Mouse (Mus musculus) natural killer cell, adult 2 months (primary cell): ENCODE data around the gene Sorbs1.

Experiments
- DNase-seq, 2 experiments: peaks; one replicate each; pipeline ENCODE4 v3.0.0; 2022; ENCODE audit warnings: low spot score in 2 of 2

Sorbs1 gene

GRCm38 (mm10) chr19:40436465-40437200 is 76.9 kb downstream of the Sorbs1 start:
- DNase-seq = no peak

DNA sequence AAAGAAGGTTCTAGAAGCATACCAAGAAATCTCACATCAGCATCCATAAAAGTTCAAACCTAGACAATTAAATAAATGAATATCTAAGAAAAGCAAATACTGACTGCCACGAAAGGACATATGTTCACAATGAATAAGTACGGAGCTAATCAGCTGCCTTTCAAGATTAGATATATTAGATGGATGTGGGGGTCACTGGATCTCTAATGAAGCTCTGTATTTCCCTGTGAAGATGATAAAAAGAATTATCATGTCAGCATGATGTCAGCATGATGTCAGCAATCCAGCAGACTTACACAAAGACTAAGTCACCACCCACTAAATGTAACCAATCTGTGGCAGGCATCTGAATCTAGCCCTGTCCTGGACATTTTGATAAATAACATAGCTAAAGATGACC is 77.8 kb downstream of the Sorbs1 start:
- DNase-seq = no peak

DNA sequence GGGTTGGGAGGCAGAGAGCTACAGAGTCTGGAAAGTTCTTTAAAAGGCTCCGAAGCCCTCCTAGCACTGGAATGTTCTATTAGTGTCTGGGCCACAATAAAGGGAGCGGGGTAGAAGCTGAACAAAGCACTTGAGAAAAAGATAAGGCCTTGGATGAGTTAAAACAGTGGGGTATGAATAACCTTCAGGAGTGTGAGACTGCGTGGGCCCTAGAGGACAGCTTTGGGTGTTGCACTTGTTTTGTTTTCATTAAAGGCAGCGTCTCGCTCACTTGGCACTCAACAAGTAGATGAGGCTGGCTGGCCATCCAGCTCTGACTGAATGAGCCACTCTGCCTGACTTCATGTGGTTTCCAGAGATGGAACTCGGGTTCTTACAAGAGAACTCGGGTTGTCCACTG is 78.5 kb downstream of the Sorbs1 start:
- DNase-seq = no peak

DNA sequence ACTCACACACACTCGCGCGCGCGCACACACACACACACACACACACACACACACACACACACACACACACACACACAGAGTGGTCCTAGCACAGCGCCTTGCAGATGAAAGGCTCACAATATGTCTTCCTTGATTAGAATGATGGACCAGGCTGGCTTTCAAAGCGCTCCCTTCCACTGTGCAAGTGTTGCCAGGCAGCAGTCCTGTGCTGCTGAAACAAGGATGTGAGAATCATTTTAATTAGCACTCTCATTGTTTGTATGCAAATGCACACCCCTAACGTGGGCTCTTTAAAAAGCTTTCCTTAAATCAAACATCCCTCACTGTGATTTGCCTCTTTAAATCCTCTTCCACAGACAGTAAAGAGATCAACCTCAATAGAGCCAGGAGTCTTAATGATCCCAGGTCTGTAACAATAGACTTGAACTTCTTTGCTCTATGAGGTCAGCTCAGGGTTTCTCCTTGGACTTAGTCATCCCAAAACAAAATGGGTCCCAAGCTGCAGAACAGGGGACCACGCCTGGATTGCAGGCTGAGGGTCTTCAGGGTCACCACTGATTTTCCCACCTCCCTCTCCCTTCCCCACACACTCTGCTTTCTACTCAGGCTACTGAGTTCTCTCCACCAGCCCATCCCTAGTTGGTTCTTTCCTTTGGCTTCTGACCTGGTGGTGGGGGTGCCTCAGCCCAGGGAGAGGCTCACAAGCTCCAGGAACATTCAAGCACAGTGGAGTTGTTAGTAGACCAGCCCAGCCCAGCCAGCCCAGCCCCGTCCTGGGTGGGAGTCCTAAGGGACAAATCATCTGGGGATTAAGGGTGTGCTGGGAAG is 79.3 kb downstream of the Sorbs1 start:
- no peak for DNase-seq

DNA sequence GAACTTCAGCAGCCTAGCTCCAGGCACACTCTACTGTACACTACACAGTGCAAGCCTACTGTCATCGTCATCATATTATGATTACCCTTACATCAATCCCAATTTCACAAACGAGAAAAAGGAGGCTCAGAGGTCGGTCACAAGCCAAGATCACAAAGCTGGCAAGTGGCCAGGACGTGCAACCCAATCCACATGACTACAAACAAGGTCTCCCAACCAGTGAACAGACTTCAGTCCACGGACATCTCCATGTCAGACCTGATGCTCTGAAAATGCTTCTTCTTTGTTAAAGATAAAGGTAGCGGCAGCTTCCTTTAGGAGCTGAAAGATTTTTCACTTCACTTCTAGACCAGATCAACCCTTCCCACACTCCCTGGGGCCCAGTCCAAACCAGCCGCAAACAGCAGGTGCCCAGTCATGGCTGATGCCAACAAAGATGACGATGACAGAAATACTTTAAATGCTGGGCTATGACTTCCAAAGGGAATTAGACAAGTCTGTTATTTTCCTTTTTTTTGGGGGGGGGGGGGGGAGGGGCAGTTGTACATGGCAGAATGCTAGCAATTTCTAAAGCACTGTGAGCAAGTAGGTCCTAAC is 80.2 kb downstream of the Sorbs1 start:
- DNase-seq = no peak

- DNase-seq = no peak
These were observed 81.6 kb downstream of the Sorbs1 start for GRCm38 (mm10) chr19:40431969-40432368.

- no peak for DNase-seq
These were observed 84.0 kb downstream of the Sorbs1 start for GRCm38 (mm10) chr19:40429572-40429971.

DNA sequence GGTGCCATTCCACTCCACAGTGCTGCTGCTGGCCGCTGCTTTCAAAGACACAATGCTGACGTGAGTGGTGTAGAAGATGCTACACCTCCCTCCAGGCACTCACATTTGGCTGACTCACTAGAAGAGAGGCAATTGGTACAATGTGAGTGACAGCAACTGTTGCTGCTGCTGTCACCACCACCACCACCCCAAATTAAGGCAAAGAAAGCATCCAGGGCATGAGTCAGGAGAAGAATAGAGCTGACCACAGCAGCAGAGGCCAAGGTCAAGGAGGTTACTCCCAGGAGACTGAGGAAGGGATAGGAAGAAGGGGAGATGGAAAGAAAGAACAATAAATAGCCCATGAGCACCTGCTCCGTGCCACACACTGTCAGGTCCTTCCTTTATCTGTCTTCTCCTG is 84.4 kb downstream of the Sorbs1 start:
- DNase-seq = no peak

GRCm38 (mm10) chr19:40426103-40426960 is 87.2 kb downstream of the Sorbs1 start:
- DNase-seq = no peak

DNA sequence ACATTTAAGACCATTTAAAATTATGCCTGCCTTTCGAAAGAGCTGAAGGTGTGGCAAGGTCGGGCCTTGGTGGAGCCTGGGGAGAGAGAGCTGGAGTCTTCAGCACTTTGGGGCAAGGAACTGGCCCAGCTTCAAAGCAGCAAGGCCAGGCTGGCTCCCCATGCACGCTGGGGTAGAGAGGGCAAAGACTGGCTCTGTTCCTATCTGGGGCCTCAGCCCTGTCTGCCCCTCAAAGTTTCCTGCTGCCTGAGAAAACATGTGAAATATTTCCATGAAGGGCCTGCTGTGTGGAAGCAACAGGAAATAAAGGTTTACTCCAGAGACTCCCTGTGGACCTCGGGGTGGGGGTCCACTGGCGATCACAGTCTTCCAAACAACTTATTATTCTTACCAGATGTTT is 88.3 kb downstream of the Sorbs1 start:
- no peak for DNase-seq

DNA sequence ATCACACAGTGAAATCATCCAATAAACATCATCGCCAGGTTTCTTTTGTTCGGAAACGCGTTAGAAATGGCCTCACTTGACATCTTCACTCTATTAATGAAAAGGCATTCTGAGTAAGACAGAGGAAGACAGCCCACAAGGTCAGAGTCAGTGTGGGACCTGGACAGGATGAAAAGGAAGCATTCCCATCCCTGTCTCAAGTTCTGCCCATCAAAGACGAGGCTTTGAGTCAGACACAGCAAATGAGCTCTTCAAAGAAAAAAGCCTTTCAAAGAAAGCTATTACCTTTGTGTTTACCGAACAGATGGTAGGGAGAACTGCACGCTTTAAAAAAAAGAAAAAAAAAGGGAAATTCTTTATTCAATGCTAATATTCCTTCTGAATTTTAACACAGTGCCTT is 92.5 kb downstream of the Sorbs1 start:
- DNase-seq = no peak

DNA sequence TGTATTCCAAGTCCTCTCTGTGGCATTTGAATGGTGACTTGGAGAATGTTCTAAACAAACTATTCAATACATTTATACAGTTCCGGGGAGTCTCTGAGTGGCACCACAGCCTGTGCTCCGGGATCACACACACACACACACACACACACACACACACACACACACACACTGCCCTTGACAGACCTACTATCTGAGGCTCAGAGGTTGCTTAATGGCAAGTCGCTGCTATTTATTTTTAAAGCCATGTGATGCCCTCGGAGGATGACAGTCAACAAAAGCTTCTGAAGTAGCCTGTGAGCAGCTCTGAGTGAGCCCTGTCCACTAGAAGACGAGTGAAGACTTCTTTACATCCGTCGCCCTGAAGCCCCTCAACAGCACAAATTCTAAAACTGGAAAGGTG is 94.3 kb downstream of the Sorbs1 start:
- no peak for DNase-seq

GRCm38 (mm10) chr19:40417155-40417821 is 96.3 kb downstream of the Sorbs1 start:
- no peak for DNase-seq

GRCm38 (mm10) chr19:40415725-40416124 is 97.9 kb downstream of the Sorbs1 start:
- DNase-seq = no peak

DNA sequence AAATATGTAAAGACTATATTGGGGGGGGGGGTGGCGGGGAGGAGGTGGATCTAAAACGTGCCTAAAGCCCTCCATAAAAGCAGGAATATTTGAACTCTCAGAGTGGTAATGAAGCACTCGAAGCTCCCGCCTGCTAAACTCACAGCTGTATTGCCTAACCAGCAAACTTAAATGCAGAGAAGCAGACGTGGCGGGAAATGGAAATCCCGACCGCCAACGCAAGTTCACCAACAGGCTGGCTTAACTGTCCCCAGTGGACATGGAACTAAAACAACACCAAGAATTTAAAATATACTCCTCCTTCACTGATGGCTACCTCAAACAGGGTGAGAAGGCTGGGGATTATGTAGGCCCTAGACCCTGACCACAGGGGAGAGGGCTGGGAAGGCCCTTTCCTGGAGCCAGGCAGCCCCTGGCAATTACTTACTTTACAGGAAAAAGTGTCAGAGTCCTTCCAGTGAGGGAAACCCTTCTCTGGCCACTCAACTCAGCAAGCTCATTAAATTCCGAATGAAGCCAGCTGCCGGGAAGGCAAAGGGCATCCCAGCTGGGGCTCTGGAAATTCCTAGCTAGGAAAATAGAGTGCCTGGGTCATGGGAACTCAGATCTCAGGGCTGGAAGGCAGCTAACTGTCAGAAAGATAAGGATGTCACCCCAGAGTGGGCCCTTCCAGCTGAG is 98.6 kb downstream of the Sorbs1 start:
- no peak for DNase-seq

- no peak for DNase-seq
These were observed 99.2 kb downstream of the Sorbs1 start for GRCm38 (mm10) chr19:40414386-40414785.

GRCm38 (mm10) chr19:40411379-40411813 is 102.2 kb downstream of the Sorbs1 start:
- no peak for DNase-seq

DNA sequence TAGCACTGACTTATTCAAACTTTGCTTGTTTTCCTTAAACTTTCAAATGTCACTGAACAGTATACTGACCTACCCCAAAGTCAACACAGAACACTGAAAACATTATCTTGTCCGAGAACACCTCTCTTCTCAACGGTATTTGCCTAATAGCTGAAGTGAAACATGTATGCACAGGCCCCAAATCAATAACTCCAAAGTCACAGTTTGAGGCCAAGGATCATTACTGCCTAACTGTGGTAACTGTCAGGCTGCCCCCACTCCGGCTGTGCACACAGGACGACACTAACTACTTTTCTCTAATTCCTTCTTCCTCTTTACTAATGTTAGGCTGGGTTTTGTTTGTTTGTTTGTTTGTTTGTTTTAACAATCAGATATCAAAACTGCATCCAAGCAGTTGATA is 103.1 kb downstream of the Sorbs1 start:
- DNase-seq = no peak

DNA sequence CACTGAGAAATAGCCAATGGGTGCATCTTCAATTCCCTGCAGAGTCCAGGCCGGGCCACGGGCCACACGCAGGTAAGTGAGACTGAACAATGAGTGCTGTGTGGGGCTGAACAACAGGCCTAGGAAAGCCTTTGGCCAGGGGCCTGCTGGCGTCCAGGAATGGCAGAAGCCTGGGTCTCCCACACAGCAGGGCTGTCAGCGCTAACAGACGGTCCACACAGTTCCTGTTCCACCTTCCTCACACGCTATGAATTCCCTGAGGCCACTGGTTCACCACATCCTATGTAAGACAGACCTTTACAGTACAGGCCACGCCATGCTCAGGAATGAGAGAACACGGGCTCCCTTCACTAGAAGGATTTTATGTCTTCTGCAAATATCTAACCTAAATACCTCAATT is 103.5 kb downstream of the Sorbs1 start:
- no peak for DNase-seq

- no peak for DNase-seq
These were observed 104.0 kb downstream of the Sorbs1 start for GRCm38 (mm10) chr19:40409500-40410035.
